Mouse (Mus musculus) adrenal gland, adult 8-10 months (tissue): ENCODE measurements around the gene Sorbs1. TPM values are rescaled to one million over a fixed set of nuclear protein-coding genes. Genes with fewer than 3 reads are reported as not detected.

Experiments
- DNase-seq: peaks from one replicate; pipeline ENCODE4 v3.0.0; 2022
- total RNA-seq, 4 experiments: library from RNA; stranded (reverse); gene quantifications; 2 replicates each; pipeline ENCODE4 v1.2.4; 2022

Gene Sorbs1
- total RNA-seq, 4 experiments from 2014 or later = 48.2 to 120 (median 68.1) TPM

DNA sequence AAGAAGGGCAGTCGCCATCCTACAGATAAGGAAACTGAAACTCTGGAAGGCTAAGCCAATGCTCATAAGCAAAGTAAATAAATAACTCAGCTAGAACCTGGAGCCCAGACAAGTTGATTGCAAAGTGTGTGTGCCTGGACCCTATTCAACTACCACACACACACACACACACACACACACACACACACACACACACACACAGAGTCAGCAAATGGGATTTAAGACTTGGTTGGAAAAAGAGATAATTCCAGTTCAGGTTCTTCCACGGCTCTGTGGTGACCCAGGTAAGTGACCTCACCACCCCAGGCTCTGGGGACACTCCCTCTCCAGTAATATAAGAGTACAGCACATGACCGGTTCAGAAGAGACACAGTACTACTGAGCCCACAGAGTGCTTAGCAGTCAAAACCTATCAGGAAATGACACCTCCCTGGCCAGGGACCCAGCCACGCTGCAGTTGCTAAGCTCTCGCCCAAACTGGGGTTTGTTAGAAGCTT, 36.1 kb downstream of the Sorbs1 start:
- DNase-seq = no peak

DNA sequence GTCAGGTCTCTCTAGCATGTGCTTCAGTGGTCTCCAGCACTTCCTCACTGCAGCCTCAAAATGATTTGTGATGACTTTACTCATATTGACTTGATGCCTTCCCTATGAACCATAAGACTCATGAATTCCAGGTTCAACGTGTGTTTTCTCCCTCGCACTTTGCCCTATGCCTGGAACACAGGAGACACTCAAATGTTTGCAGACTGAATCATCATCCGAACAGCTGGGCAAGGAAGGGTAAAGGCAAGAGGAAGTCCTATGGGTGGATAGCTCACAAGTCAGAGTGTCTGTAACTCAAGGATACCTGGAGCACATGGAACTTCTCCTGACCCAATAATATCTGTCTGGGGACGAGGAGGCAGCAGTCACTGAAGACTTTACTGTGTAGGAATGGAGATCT, 37.1 kb downstream of the Sorbs1 start:
- DNase-seq = no peak

DNA sequence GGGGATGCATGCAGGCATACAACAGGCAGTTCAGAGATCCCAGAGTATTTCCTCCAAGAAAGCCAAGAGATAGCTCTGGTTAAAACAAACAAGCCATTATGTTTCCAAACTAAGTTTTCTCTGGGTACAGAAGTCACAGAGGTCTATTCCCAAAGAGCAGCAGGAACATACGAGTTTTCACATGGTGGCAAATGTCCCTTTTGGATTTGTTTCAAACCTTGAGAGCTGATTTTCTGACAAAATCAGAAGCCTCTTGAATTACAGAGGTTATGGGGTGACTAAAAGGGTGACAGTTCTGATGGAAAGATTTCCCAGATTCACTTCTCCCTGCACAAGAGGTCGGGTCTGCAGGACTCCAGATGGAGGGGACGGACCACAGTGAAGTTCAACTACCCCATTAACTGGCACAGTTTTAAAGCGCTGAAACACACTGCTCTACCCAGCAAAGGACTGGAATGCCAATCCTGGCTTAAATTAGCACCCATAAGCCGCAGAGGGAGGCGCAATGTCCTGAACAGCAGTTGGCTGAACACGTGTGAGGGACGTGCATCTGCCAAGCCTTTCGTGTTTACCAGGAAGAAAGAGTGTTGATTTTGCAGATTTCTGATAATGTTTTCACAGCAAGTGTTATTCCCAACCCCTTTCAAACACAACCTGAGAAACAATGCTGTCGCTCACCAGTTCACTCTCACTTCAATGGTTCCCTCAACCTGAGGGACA, 41.9 kb downstream of the Sorbs1 start:
- no peak for DNase-seq

- no peak for DNase-seq
Measured at GRCm38 (mm10) chr19:40469792-40470191, 43.8 kb downstream of the Sorbs1 start.

- DNase-seq = no peak
Measured at GRCm38 (mm10) chr19:40468308-40468707, 45.3 kb downstream of the Sorbs1 start.

- DNase-seq = peak; percentile 31
Measured at GRCm38 (mm10) chr19:40467810-40468209, 45.8 kb downstream of the Sorbs1 start.

DNA sequence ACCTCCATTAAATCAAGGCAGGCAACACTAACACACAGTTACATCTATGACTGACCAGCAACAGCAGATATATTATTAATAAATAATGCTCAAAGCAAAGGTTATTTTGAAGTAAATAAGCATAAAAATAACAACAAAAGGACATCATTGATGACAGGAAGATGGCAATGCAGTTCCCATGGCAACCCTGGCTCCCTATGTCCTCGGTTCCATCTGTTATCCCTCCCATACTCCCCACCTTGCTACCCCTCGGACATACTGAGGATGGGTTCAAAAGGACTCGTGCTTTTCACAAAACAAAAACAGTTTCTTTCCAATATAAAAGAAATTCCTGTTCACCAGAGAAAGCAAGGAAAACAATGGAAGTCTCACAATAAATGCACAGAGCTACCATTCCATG, 48.2 kb downstream of the Sorbs1 start:
- no peak for DNase-seq

GRCm38 (mm10) chr19:40464408-40464807, 49.2 kb downstream of the Sorbs1 start:
- no peak for DNase-seq

- no peak for DNase-seq
Measured at GRCm38 (mm10) chr19:40462892-40463291, 50.7 kb downstream of the Sorbs1 start.

DNA sequence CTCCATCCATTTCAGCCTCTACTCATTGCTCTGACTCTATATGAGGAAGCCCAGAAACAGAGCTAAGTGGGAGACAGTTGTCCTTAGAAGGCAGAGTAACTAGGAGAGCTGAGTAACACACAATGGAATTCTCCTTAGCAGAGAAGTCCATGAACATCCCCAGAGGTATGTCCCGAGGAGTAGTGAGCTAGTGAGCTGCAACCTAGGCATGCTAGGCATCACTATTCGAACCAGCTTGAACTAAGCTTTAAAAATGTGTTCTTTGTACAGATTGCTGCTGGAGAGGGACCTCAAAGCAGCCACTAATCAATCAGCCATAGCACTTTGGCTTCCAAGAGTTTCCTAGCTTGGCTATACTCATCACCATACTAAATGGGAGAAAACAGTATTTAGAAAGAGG, 51.1 kb downstream of the Sorbs1 start:
- no peak for DNase-seq

GRCm38 (mm10) chr19:40461662-40462061, 51.9 kb downstream of the Sorbs1 start:
- no peak for DNase-seq

DNA sequence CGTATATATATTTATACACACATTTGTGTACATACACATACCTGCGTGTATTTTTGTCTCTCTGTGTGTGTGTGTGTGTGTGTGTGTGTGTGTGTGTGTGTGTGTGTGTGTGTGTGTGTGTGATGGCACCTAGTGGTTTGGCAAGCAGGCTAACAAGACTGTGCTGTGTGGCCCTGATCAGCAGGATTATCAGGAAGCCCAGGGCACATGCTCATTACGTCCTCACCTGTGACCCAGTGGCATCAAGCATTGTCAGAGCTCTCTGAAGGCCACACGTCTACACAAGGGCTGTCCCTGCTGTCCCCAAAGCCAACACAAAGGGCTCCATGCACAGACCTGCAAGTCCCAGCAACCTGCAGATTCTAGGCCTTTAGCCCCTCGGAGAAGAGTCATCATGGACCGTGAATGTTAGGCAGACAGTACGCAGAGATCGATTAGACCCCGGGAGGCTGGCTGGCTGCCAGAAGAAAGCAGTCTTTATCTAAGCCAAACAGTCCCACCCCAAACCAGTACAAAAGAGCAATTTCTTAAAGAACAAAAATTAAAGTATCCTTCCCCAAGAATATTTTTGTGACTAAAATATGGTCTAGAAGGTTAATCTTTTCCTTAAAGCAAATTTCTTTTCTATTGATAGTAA, 52.6 kb downstream of the Sorbs1 start:
- DNase-seq = no peak

- no peak for DNase-seq
Measured at GRCm38 (mm10) chr19:40459338-40459737, 54.2 kb downstream of the Sorbs1 start.

- DNase-seq = no peak
Measured at GRCm38 (mm10) chr19:40458806-40459205, 54.8 kb downstream of the Sorbs1 start.

DNA sequence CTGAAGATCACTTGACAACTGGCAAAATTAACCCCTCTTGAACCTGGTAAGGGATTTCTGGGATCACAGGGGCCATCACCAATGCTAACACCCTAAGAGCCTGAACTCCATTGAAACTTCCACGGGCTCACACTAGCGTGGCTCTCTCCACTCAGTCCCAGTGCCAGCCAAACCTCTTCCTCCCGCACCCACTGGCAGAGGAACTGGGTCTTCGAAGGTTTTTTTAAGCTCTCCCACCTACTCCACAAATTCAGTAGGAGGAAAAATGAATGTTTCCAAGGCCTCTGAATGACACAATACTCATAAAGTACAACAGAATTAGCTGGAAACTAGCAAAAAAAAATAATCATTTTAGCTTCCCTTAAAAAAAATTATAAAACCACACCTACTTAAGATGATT, 58.3 kb downstream of the Sorbs1 start:
- DNase-seq = no peak

DNA sequence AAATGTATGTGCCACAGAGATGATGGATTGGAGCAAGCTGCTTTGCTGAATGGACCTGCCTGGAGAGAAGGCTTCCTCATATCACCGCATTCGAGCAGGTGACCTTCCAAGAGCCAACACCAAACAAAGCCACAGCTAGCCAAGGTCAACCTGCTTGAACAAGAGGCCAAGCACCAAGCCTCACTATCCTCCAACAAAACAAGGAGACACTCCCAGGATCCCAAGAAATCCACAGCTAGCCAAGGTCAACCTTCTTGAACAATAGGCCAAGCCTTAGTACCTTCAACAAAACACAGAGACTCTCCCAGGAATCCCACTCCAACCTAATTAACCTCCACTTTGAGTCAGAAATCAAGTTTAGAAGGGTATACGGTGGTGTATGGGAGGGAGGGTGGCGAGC, 59.5 kb downstream of the Sorbs1 start:
- no peak for DNase-seq

GRCm38 (mm10) chr19:40452201-40452600, 61.4 kb downstream of the Sorbs1 start:
- no peak for DNase-seq

DNA sequence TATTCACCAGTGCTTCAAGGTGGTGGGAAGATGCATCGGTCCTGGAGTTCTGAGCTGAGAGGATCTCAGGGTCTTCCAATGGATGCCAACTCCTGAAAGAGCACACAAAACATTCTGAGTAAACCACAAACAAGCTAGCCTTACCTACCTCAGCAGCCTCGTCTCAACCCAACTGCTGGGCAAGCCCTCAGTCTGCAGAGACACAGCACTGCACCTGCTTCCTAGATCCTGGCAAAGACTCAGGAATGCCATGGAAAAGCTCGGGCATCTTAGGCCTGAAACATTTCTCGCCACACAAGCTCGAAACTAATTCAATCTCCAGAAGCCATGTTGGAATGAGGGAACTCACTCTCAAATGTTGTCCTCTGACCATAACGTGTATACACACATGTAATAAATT, 62.3 kb downstream of the Sorbs1 start:
- no peak for DNase-seq

DNA sequence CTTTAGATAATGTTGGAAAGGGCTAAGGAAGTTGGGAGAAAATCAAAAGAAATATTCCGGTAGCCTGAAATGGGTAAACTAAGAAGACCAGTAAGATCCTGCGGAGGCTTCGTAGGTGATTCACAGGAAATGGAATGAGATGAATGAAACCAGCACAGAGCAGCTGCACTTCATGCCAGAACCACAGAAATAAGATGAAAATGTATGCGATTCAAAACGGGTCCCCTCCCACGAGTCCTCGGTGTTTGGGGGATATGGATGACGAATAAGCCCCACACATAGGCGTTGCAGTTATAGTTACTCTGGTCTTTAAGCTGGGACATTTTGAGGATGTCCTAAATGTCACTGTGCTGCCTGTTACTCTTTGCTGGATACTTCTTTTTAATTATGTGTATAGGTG, 67.1 kb downstream of the Sorbs1 start:
- no peak for DNase-seq

DNA sequence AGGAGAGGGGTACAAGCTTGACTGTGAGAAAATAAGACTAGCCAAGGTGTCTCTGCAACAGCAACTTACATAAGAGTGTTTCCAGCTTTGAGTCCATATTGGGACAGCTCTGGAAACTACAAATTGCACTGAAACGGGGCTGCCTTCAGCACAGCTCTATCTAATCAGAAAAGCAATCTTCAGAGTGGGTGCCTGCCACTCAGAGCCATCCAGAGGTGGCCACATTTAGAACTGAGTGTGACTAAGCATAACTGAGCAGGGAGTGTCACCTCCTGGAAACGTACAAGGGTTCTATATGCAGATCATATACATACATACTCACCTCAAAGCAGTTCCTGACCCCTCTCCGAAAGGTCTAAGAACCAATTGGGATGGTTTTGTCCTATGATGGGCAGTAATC, 71.2 kb downstream of the Sorbs1 start:
- no peak for DNase-seq

- DNase-seq = no peak
Measured at GRCm38 (mm10) chr19:40440951-40441350, 72.6 kb downstream of the Sorbs1 start.

- no peak for DNase-seq
Measured at GRCm38 (mm10) chr19:40438907-40439306, 74.7 kb downstream of the Sorbs1 start.

- no peak for DNase-seq
Measured at GRCm38 (mm10) chr19:40437651-40438068, 75.9 kb downstream of the Sorbs1 start.
